Mouse (Mus musculus) liver, embryonic 14.5 days (tissue): Measurements from ENCODE around the gene Psmb2.

ENCODE experiments used
- CTCF ChIP-seq: IDR thresholded peaks from 2 replicates; pipeline ENCODE4 v1.5.1; 2016; ENCODE audit warnings: antibody characterized with exemption, low read depth, control low read depth
- EP300 ChIP-seq: IDR thresholded peaks from 2 replicates; pipeline ENCODE4 v1.6.1; 2016; ENCODE audit warnings: antibody characterized with exemption, low read depth

DNA sequence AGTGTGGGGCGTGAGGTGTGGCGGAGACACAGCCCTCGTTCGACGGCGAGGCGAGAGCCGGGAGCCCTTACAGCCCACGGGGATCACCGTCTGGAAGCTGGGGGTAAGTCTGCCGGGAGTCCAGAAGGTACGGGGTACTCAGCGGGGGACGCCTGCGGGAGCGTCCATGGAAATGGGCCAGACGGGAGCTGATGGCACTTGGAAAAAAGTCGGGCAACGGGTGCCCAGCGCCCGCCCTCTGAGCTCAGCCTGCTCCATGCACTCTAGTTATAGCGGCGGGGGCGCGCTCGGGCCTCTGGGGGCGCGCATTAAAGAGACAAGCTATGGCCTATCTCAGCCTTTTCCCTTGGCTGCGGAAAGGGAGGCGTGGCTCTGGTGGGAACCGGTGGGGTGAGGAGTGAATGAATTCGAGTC lies 58.6 kb downstream of the Psmb2 start, which contains the start of gene Tfap2e:
- TF ChIP-seq CTCF: no peak
- TF ChIP-seq EP300: no peak
